Mouse (Mus musculus): ENCODE results near the gene Slc7a11.

Slc7a11 gene

GRCm38 (mm10) chr3:50406771-50407170 is 36.6 kb downstream of the Slc7a11 start:
- no peak for DNase-seq (ENCODE audit: low read depth in 2 of 2, low spot score in 2 of 2)

GRCm38 (mm10) chr3:50405915-50406314 is 37.5 kb downstream of the Slc7a11 start:
- no peak for DNase-seq (ENCODE audit: low read depth in 2 of 2, low spot score in 2 of 2)

- DNase-seq (ENCODE audit: low read depth in 2 of 2, low spot score in 2 of 2), result no peak
Measured at GRCm38 (mm10) chr3:50388786-50389185, 54.6 kb downstream of the Slc7a11 start.

GRCm38 (mm10) chr3:50388288-50388687 is 55.1 kb downstream of the Slc7a11 start:
- no peak for DNase-seq (ENCODE audit: low read depth in 2 of 2, low spot score in 2 of 2)

- DNase-seq (ENCODE audit: low read depth in 2 of 2, low spot score in 2 of 2), result no peak
Measured at GRCm38 (mm10) chr3:50387280-50387679, 56.1 kb downstream of the Slc7a11 start.

GRCm38 (mm10) chr3:50386561-50387221 is 56.7 kb downstream of the Slc7a11 start:
- no peak for DNase-seq (ENCODE audit: low read depth in 2 of 2, low spot score in 2 of 2)

- no peak for DNase-seq (ENCODE audit: low read depth in 2 of 2, low spot score in 2 of 2)
Measured at GRCm38 (mm10) chr3:50386066-50386465, 57.3 kb downstream of the Slc7a11 start.

- no peak for DNase-seq (ENCODE audit: low read depth in 2 of 2, low spot score in 2 of 2)
Measured at GRCm38 (mm10) chr3:50382729-50383128, 60.7 kb downstream of the Slc7a11 start.

- DNase-seq (ENCODE audit: low read depth in 2 of 2, low spot score in 2 of 2), result no peak
Measured at GRCm38 (mm10) chr3:50381861-50382693, 61.3 kb downstream of the Slc7a11 start.

GRCm38 (mm10) chr3:50381160-50381860 is 62.1 kb downstream of the Slc7a11 start:
- DNase-seq (ENCODE audit: low read depth in 2 of 2, low spot score in 2 of 2), result peak; percentile 54 to 67

- no peak for DNase-seq (ENCODE audit: low read depth in 2 of 2, low spot score in 2 of 2)
Measured at GRCm38 (mm10) chr3:50379942-50380341, 63.5 kb downstream of the Slc7a11 start.

- no peak for DNase-seq (ENCODE audit: low read depth in 2 of 2, low spot score in 2 of 2)
Measured at GRCm38 (mm10) chr3:50375477-50375876, 67.9 kb downstream of the Slc7a11 start.

GRCm38 (mm10) chr3:50369791-50370190 is 73.6 kb downstream of the Slc7a11 start:
- DNase-seq (ENCODE audit: low read depth in 2 of 2, low spot score in 2 of 2), result no peak

GRCm38 (mm10) chr3:50367175-50367574 is 76.2 kb downstream of the Slc7a11 start:
- no peak for DNase-seq (ENCODE audit: low read depth in 2 of 2, low spot score in 2 of 2)

GRCm38 (mm10) chr3:50363659-50364058 is 79.8 kb downstream of the Slc7a11 start:
- no peak for DNase-seq (ENCODE audit: low read depth in 2 of 2, low spot score in 2 of 2)

- DNase-seq (ENCODE audit: low read depth in 2 of 2, low spot score in 2 of 2), result no peak
Measured at GRCm38 (mm10) chr3:50347081-50347480, 96.3 kb downstream of the Slc7a11 start.

- no peak for DNase-seq (ENCODE audit: low read depth in 2 of 2, low spot score in 2 of 2)
Measured at GRCm38 (mm10) chr3:50344411-50344810, 99.0 kb downstream of the Slc7a11 start.

GRCm38 (mm10) chr3:50324524-50324923 is 118.9 kb downstream of the Slc7a11 start:
- DNase-seq (ENCODE audit: low read depth in 2 of 2, low spot score in 2 of 2), result no peak

- no peak for DNase-seq (ENCODE audit: low read depth in 2 of 2, low spot score in 2 of 2)
Measured at GRCm38 (mm10) chr3:50323881-50324280, 119.5 kb downstream of the Slc7a11 start.

- DNase-seq (ENCODE audit: low read depth in 2 of 2, low spot score in 2 of 2), result no peak
Measured at GRCm38 (mm10) chr3:50320862-50321261, 122.6 kb downstream of the Slc7a11 start.

GRCm38 (mm10) chr3:50318074-50318473 is 125.3 kb downstream of the Slc7a11 start:
- no peak for DNase-seq (ENCODE audit: low read depth in 2 of 2, low spot score in 2 of 2)

- no peak for DNase-seq (ENCODE audit: low read depth in 2 of 2, low spot score in 2 of 2)
Measured at GRCm38 (mm10) chr3:50313816-50314215, 129.6 kb downstream of the Slc7a11 start.

All from CD8-positive naive resting alpha-beta T cell, adult 2 months (primary cell).